Mouse (Mus musculus): ENCODE measurements around the gene 1110032A03Rik. TPM values are rescaled to one million over a fixed set of nuclear protein-coding genes. Genes with fewer than 3 reads are reported as not detected.

Gene 1110032A03Rik
- polyA plus RNA-seq, 1 experiment = 13.1 TPM

- Histone ChIP-seq H3K4me1 (ENCODE audit: control insufficient read depth, insufficient read depth, low read length) (no peaks in the 10 kb centered on the region), H3K27me3 (ENCODE audit: control insufficient read depth, insufficient read depth, low read length, poor library complexity, severe bottlenecking) (no peaks in the 10 kb centered on the region), H3K27ac (ENCODE audit: insufficient read depth, low read length) (peak overlapping the region; percentile 52), H3K4me3 (ENCODE audit: low read depth, low read length) (no peak overlapping the region), H3K36me3 (ENCODE audit: control insufficient read depth, insufficient read depth, low read length, poor library complexity, severe bottlenecking) (no peaks in the 10 kb centered on the region), H3K9me3 (replicated peaks; ENCODE audit: control insufficient read depth, insufficient read depth, low read length, poor library complexity, severe bottlenecking) (no peaks in the 10 kb centered on the region), H3K9ac (ENCODE audit: low read depth, poor library complexity, severe bottlenecking) (no peak overlapping the region)
- TF ChIP-seq EP300 (IDR thresholded peaks at IDR 0.05; ENCODE audit: insufficient read depth, low read depth, low read length) = no peak
- TF ChIP-seq POLR2A (IDR thresholded peaks at IDR 0.05; ENCODE audit: insufficient read depth, low read length) = no peak
- TF ChIP-seq CTCF (IDR thresholded peaks at IDR 0.05; ENCODE audit: low read depth, low read length) = no peak
Observed at GRCm38 (mm10) chr9:50808471-50808870, 33.2 kb upstream of the 1110032A03Rik start.

- no peak overlapping the region for H3K9ac ChIP-seq (ENCODE audit: low read depth, poor library complexity, severe bottlenecking)
- TF ChIP-seq POLR2A (IDR thresholded peaks at IDR 0.05; ENCODE audit: insufficient read depth, low read length) (no peak), CTCF (IDR thresholded peaks at IDR 0.05; ENCODE audit: low read depth, low read length) (no peak), EP300 (IDR thresholded peaks at IDR 0.05; ENCODE audit: insufficient read depth, low read depth, low read length) (no peak)
- H3K27me3 ChIP-seq (ENCODE audit: control insufficient read depth, insufficient read depth, low read length, poor library complexity, severe bottlenecking) = no peaks in the 10 kb centered on the region
- H3K4me3 ChIP-seq (ENCODE audit: low read depth, low read length) = no peak overlapping the region
- no peaks in the 10 kb centered on the region for H3K4me1 ChIP-seq (ENCODE audit: control insufficient read depth, insufficient read depth, low read length)
- no peaks in the 10 kb centered on the region for H3K9me3 ChIP-seq (replicated peaks; ENCODE audit: control insufficient read depth, insufficient read depth, low read length, poor library complexity, severe bottlenecking)
- no peaks in the 10 kb centered on the region; the same call in 1 of the 2 replicates for H3K36me3 ChIP-seq (ENCODE audit: control insufficient read depth, insufficient read depth, low read length, poor library complexity, severe bottlenecking)
- no peak overlapping the region for H3K27ac ChIP-seq (ENCODE audit: insufficient read depth, low read length)
Observed at GRCm38 (mm10) chr9:50803055-50803671, 27.8 kb upstream of the 1110032A03Rik start.

GRCm38 (mm10) chr9:50800985-50801384 lies 25.7 kb upstream of the 1110032A03Rik start:
- no peak overlapping the region for H3K27ac ChIP-seq (ENCODE audit: insufficient read depth, low read length)
- no peaks in the 10 kb centered on the region; the same call in 1 of the 2 replicates for H3K36me3 ChIP-seq (ENCODE audit: control insufficient read depth, insufficient read depth, low read length, poor library complexity, severe bottlenecking)
- H3K9me3 ChIP-seq (replicated peaks; ENCODE audit: control insufficient read depth, insufficient read depth, low read length, poor library complexity, severe bottlenecking) = no peaks in the 10 kb centered on the region
- no peaks in the 10 kb centered on the region for H3K4me1 ChIP-seq (ENCODE audit: control insufficient read depth, insufficient read depth, low read length)
- no peaks in the 10 kb centered on the region for H3K27me3 ChIP-seq (ENCODE audit: control insufficient read depth, insufficient read depth, low read length, poor library complexity, severe bottlenecking)
- H3K4me3 ChIP-seq (ENCODE audit: low read depth, low read length) = no peak overlapping the region
- TF ChIP-seq EP300 (IDR thresholded peaks at IDR 0.05; ENCODE audit: insufficient read depth, low read depth, low read length) (no peak), POLR2A (IDR thresholded peaks at IDR 0.05; ENCODE audit: insufficient read depth, low read length) (no peak), CTCF (IDR thresholded peaks at IDR 0.05; ENCODE audit: low read depth, low read length) (peak; percentile 67)
- no peak overlapping the region for H3K9ac ChIP-seq (ENCODE audit: low read depth, poor library complexity, severe bottlenecking)

GRCm38 (mm10) chr9:50798368-50798767 lies 23.0 kb upstream of the 1110032A03Rik start:
- H3K4me3 ChIP-seq (ENCODE audit: low read depth, low read length) = no peak overlapping the region
- H3K27me3 ChIP-seq (ENCODE audit: control insufficient read depth, insufficient read depth, low read length, poor library complexity, severe bottlenecking) = no peaks in the 10 kb centered on the region
- H3K4me1 ChIP-seq (ENCODE audit: control insufficient read depth, insufficient read depth, low read length) = no peaks in the 10 kb centered on the region
- no peaks in the 10 kb centered on the region for H3K9me3 ChIP-seq (replicated peaks; ENCODE audit: control insufficient read depth, insufficient read depth, low read length, poor library complexity, severe bottlenecking)
- H3K27ac ChIP-seq (ENCODE audit: insufficient read depth, low read length) = no peak overlapping the region
- no peak overlapping the region for H3K9ac ChIP-seq (ENCODE audit: low read depth, poor library complexity, severe bottlenecking)
- H3K36me3 ChIP-seq (ENCODE audit: control insufficient read depth, insufficient read depth, low read length, poor library complexity, severe bottlenecking) = no peaks in the 10 kb centered on the region; the same call in 1 of the 2 replicates
- no peak for TF ChIP-seq CTCF (IDR thresholded peaks at IDR 0.05; ENCODE audit: low read depth, low read length)
- TF ChIP-seq POLR2A (IDR thresholded peaks at IDR 0.05; ENCODE audit: insufficient read depth, low read length) = no peak
- no peak for TF ChIP-seq EP300 (IDR thresholded peaks at IDR 0.05; ENCODE audit: insufficient read depth, low read depth, low read length)

DNA sequence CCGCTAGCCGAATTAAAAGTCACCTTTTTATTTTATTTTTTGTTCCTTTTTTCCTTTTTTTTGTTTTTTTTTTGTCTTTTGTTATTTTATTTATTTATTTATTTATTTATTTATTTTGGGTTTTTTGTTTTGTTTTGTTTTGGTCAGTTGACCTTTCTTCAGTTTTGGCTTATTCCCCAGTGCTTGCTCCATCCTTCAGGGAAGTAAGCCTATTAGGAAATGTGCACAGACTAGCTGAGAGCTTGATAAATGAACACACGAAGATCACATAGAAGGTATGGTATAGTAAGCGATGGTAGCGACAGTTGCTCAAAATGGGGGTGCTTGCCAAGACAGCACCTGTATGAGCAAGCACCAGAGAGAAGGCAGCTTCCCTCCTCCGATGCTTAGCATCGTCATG lies 22.3 kb upstream of the 1110032A03Rik start:
- H3K4me3 ChIP-seq (ENCODE audit: low read depth, low read length) = no peak overlapping the region
- H3K4me1 ChIP-seq (ENCODE audit: control insufficient read depth, insufficient read depth, low read length) = no peaks in the 10 kb centered on the region
- no peak overlapping the region for H3K27ac ChIP-seq (ENCODE audit: insufficient read depth, low read length)
- H3K9ac ChIP-seq (ENCODE audit: low read depth, poor library complexity, severe bottlenecking) = no peak overlapping the region
- H3K36me3 ChIP-seq (ENCODE audit: control insufficient read depth, insufficient read depth, low read length, poor library complexity, severe bottlenecking) = no peaks in the 10 kb centered on the region; the same call in 1 of the 2 replicates
- TF ChIP-seq POLR2A (IDR thresholded peaks at IDR 0.05; ENCODE audit: insufficient read depth, low read length) (no peak), CTCF (IDR thresholded peaks at IDR 0.05; ENCODE audit: low read depth, low read length) (no peak), EP300 (IDR thresholded peaks at IDR 0.05; ENCODE audit: insufficient read depth, low read depth, low read length) (no peak)
- no peaks in the 10 kb centered on the region for H3K27me3 ChIP-seq (ENCODE audit: control insufficient read depth, insufficient read depth, low read length, poor library complexity, severe bottlenecking)
- no peaks in the 10 kb centered on the region for H3K9me3 ChIP-seq (replicated peaks; ENCODE audit: control insufficient read depth, insufficient read depth, low read length, poor library complexity, severe bottlenecking)

DNA sequence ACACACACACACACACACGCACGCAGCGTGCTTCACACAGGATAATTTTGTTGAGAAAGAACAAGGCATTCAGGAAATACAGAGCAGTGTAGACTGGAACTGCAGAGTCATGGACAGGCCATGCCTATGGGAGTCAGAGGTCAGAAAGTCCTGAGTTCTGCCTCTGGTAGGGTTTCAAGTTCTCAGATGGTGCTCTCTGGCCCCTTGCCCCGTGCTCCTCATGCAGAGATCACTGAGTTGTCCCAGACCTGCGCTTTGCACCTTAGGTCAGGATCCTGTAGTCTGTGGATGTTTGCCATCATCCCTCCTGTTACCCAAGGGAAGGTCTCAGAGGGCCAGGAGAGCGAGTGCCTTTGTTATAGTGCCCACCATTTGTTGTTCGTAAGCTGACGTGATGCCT lies 21.5 kb upstream of the 1110032A03Rik start:
- H3K27me3 ChIP-seq (ENCODE audit: control insufficient read depth, insufficient read depth, low read length, poor library complexity, severe bottlenecking) = no peaks in the 10 kb centered on the region
- H3K9me3 ChIP-seq (replicated peaks; ENCODE audit: control insufficient read depth, insufficient read depth, low read length, poor library complexity, severe bottlenecking) = no peaks in the 10 kb centered on the region
- H3K9ac ChIP-seq (ENCODE audit: low read depth, poor library complexity, severe bottlenecking) = no peak overlapping the region
- H3K4me1 ChIP-seq (ENCODE audit: control insufficient read depth, insufficient read depth, low read length) = no peaks in the 10 kb centered on the region
- H3K36me3 ChIP-seq (ENCODE audit: control insufficient read depth, insufficient read depth, low read length, poor library complexity, severe bottlenecking) = peaks cover 3% of the 10 kb centered on the region; the same call in 1 of the 2 replicates
- H3K4me3 ChIP-seq (ENCODE audit: low read depth, low read length) = no peak overlapping the region
- TF ChIP-seq CTCF (IDR thresholded peaks at IDR 0.05; ENCODE audit: low read depth, low read length) (no peak), POLR2A (IDR thresholded peaks at IDR 0.05; ENCODE audit: insufficient read depth, low read length) (no peak), EP300 (IDR thresholded peaks at IDR 0.05; ENCODE audit: insufficient read depth, low read depth, low read length) (no peak)
- no peak overlapping the region for H3K27ac ChIP-seq (ENCODE audit: insufficient read depth, low read length)
